Mouse (Mus musculus) heart, embryonic 10.5 days (tissue): ENCODE measurements around the gene Itih1. TPM values are rescaled to one million over a fixed set of nuclear protein-coding genes. Genes with fewer than 3 reads are reported as not detected.

Experiments used
- DNase-seq: peaks from one replicate; pipeline ENCODE4 v3.0.0-alpha.2; 2017; ENCODE audit warnings: low spot score
- H3K27ac ChIP-seq: fragments of 300-500 bp; sonication (generic); 2 replicates; pipeline ENCODE4 v1.5.1; 2016; ENCODE audit warnings: mild to moderate bottlenecking
- H3K27me3 ChIP-seq: fragments of 300-500 bp; sonication (generic); 2 replicates; pipeline ENCODE4 v1.6.1; 2016; ENCODE audit warnings: mild to moderate bottlenecking; ENCODE audit not compliant: poor library complexity, insufficient read depth, severe bottlenecking
- H3K36me3 ChIP-seq: fragments of 300-500 bp; sonication (generic); 2 replicates; pipeline ENCODE4 v1.6.1; 2016; ENCODE audit warnings: mild to moderate bottlenecking, moderate library complexity
- H3K4me1 ChIP-seq: fragments of 300-500 bp; sonication (generic); 2 replicates; pipeline ENCODE4 v1.6.1; 2016; ENCODE audit warnings: mild to moderate bottlenecking
- H3K4me3 ChIP-seq: fragments of 300-500 bp; sonication (generic); 2 replicates; pipeline ENCODE4 v1.5.1; 2016; ENCODE audit warnings: mild to moderate bottlenecking, moderate library complexity
- H3K9me3 ChIP-seq: fragments of 300-500 bp; sonication (generic); 2 replicates; pipeline ENCODE4 v1.6.1; 2016; ENCODE audit warnings: mild to moderate bottlenecking, moderate library complexity
- WGBS: fragments of 180-500 bp; shearing (Covaris S2); methylation state at CpG from one replicate; pipeline ENCODE4 v1.1.7; 2016; 5-methylcytosine and 5-hydroxymethylcytosine counted together
- polyA plus RNA-seq: library from polyadenylated mRNA; unstranded; fragments of >200 nt; fragmentation: Nextera tagmentation; extraction: Ambion mirVana; gene quantifications from 2 replicates; pipeline ENCODE4 v1.2.1, GENCODE M21; 2016

Gene Itih1
- polyA plus RNA-seq, 1 experiment from 2014 or later, result 2.1 TPM

DNA sequence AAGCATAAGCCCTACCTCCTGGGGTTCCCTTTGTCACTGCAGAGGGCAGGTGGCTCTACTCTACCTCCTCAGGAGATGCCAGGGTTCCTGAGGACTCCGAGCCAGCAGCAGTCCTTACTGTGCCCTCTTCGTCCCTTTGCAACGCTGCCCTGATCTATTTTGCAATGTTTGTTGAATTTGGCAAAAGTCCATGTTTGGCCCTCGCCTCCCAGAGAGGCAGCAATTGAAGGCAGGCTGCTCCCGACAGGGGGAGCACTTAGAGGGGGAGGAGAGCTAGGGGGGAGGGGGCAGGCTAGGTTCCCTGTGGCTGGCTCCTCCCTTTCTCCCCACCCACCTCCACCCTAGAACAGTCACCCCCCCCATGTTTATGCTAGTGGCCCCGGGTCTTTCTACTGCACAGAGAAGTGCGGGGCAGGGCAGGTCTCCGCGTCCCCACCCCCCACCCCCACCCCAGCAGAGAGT lies 54.8 kb downstream of the Itih1 start:
- WGBS, result 10% methylated on average over 8 of the region's 9 CpGs
- H3K27ac ChIP-seq, result peak overlapping the region; percentile 69; the same call in 1 of the 2 replicates

DNA sequence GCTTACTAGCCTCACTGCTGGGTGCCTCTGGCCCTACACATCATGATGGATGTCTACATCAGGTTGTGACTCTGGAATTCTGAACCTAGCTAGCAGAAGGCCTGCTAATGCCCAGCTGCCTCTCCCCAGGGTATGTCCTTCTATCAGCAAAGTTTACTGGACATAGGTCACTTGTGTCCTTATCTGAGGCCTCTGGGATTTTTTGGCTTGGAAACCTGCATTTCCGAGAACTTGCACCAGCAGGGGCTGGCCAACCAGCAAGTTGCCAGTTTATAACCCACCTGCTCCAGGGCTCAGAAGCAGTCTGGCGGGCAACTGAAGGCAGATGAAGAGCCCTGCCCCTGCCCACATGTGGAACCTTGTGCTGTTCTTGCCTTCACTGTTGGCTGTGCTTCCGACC lies 56.9 kb downstream of the Itih1 start, which contains the start of gene Itih4:
Gene Itih4, plus strand, starts transcription at position 273 of the 400 bp plus-strand sequence.
- Histone ChIP-seq H3K36me3 (no peaks in the 10 kb centered on the region), H3K27me3 (peaks cover 10% of the 10 kb centered on the region; the same call in 1 of the 2 replicates), H3K4me1 (peaks cover 15% of the 10 kb centered on the region), H3K4me3 (no peak within 1 kb of the TSS), H3K9me3 (no peaks in the 10 kb centered on the region), H3K27ac (no peak within 1 kb of the TSS)
- 68% methylated on average over 3 of the region's 3 CpGs for WGBS
- no peak for DNase-seq

More for the DNA sequence above, 54.8 kb downstream of the Itih1 start:
- no peak for DNase-seq
- H3K27me3 ChIP-seq, result peaks cover 16% of the 10 kb centered on the region; the same call in 1 of the 2 replicates
- no peaks in the 10 kb centered on the region for H3K36me3 ChIP-seq
- no peaks in the 10 kb centered on the region for H3K9me3 ChIP-seq
- H3K4me3 ChIP-seq, result no peak overlapping the region
- H3K4me1 ChIP-seq, result peaks cover 9% of the 10 kb centered on the region

DNA sequence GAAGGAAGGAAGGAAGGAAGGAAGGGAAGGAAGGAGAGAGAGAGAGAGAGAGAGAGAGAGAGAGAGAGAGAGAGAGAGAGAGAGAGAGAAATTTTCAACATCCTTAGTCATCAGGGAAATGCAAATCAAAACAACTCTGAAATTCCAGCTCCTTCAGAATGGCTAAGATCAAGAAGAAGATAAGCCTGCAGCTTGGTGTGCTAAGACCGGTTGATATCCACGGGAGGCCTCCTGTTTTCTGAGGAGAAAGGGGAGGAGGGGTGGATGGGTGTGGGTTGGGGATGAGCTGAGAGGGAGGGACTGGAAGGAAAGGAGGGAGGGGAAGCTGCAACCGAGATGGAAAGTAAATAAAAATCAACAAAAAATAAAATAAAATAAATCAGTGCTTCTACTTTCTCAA lies 57.8 kb downstream of the Itih1 start:
- Histone ChIP-seq H3K4me3 (no peak overlapping the region), H3K9me3 (no peaks in the 10 kb centered on the region), H3K36me3 (0 out of 2 replicates have a peak, but pooled peaks cover 2% of the 10 kb centered on the region), H3K4me1 (peaks cover 19% of the 10 kb centered on the region), H3K27me3 (peaks cover 10% of the 10 kb centered on the region; the same call in 1 of the 2 replicates), H3K27ac (no peak overlapping the region)
- DNase-seq, result no peak
- WGBS, result 11% methylated on average over 3 of the region's 3 CpGs

DNA sequence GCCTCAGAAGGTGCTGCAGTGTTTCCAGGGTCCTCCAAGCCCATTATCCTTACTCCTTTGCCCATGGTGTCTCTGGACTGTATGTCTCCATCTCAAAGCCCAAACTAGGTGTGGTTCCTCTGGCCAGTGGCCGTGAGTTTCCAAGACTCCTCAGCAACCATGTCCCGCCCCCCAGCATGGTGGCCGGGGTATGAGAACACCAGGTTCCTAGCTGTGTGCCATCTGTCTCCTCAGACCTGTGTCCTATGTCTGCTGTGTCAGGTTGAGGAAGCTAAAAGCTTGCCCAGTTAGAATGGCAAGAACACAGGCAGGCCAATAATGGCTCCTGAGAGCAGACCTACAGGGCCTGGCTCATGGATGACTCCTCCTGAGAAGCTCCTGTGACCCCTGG lies 61.4 kb downstream of the Itih1 start:
- DNase-seq, result no peak
- no peaks in the 10 kb centered on the region for H3K9me3 ChIP-seq
- no peak overlapping the region for H3K4me3 ChIP-seq
- no peak overlapping the region for H3K27ac ChIP-seq
- WGBS, result 82% methylated on average over 3 of the region's 3 CpGs
- H3K36me3 ChIP-seq, result 0 out of 2 replicates have a peak, but pooled peaks cover 2% of the 10 kb centered on the region
- H3K4me1 ChIP-seq, result peaks cover 28% of the 10 kb centered on the region
- H3K27me3 ChIP-seq, result no peaks in the 10 kb centered on the region

DNA sequence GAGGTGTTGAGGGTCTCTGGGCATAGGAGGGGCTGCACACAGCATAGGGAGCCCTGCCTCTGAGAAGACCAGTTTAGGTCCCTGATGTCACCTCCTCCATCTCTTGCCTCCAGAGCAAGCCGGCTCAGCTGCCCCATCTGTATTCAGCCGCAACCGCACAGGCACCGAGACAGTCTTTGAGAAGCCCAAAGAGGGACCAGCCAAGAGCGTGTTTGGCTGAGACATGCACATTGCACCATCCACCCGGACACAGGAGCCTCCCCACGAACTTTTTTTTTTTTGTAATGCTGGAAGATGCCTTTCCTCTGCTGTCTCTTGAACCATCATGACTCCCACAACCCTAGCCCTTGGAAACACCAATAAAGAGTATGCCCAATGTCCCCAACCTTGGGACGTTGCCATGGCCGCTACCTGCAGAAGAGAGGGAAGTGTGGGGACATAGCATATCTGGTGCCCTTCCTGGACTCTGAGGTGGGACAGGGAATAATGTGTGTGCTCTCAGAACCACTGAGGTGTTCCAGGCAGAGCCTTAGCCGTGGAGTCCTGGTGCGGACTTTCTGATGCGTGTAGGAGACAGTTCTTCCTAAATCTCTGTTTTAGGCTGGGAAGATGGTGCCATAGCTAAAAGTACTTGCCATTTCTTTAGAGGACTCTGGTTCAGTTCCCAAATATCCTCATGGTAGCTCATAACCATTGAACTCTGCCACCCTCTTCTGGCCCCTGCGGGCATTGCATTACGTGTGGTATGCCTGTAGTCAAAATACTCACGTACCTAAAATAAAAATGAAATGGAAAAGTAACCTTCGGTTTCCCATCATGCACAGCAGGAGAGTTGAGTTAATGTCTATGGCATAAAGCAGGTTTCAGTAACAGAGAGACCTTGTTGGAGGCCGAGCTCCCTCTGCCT lies 62.0 kb downstream of the Itih1 start:
- Histone ChIP-seq H3K27ac (no peak overlapping the region), H3K9me3 (no peaks in the 10 kb centered on the region), H3K4me1 (peaks cover 33% of the 10 kb centered on the region), H3K36me3 (0 out of 2 replicates have a peak, but pooled peaks cover 6% of the 10 kb centered on the region), H3K4me3 (no peak overlapping the region), H3K27me3 (no peaks in the 10 kb centered on the region)
- no peak for DNase-seq
- 76% methylated on average over 17 of the region's 17 CpGs for WGBS

DNA sequence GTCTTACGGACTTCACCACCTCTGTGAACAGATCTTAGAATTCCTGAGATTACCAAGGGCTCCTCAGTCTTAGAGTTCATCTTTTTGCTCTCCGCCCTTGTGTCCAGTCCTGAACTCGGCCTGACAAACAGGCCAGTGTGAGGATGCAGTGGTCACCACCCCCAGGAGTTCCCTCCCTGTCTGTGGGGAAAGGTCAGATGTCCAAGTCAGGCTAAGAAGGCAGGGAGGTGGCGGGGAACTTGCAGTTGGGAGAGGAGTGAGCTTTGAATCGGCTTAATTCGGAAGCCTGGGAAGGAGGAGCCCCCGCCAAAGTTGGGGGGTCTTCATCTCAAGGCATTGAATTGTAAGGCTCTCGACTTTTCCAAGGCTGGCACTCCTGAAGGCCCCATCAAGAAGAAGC lies 62.8 kb downstream of the Itih1 start:
- Histone ChIP-seq H3K36me3 (0 out of 2 replicates have a peak, but pooled peaks cover 10% of the 10 kb centered on the region), H3K4me3 (no peak overlapping the region), H3K27me3 (no peaks in the 10 kb centered on the region), H3K9me3 (no peaks in the 10 kb centered on the region), H3K27ac (peak overlapping the region; percentile 75; the same call in 1 of the 2 replicates), H3K4me1 (peaks cover 41% of the 10 kb centered on the region)
- whole genome bisulfite sequencing, result 69% methylated on average over 8 of the region's 8 CpGs
- DNase-seq, result no peak

DNA sequence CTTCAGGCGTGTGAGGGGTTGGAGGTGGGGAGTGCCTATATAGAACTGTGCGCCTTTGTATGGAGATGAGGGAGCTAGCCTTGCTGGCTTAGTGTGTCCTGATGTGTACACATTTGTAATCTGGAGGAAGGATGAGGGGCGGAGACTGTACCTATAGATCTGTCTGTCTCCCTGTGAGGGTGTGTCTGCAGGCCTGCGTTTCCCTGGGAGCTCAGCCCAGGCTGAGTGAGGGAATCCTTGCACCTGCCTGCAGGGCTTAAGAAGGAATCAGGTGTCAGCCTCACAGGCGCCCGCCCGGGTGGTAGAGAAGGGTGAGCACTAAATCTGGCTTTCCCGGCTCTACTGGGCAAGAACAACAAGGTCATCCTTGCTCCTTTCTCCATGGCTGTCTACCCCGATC lies 63.3 kb downstream of the Itih1 start:
- peak overlapping the region; percentile 75; the same call in 1 of the 2 replicates for H3K27ac ChIP-seq
- peaks cover 44% of the 10 kb centered on the region for H3K4me1 ChIP-seq
- H3K27me3 ChIP-seq, result no peaks in the 10 kb centered on the region
- 62% methylated on average over 9 of the region's 9 CpGs for WGBS
- H3K9me3 ChIP-seq, result no peaks in the 10 kb centered on the region
- no peak overlapping the region for H3K4me3 ChIP-seq
- no peak for DNase-seq
- 0 out of 2 replicates have a peak, but pooled peaks cover 13% of the 10 kb centered on the region for H3K36me3 ChIP-seq

Other genes with a start within 250 kb of the Itih1 start
- gene Sfmbt1, start 228.4 kb downstream of the Itih1 start, polyA plus RNA-seq, result 11.0 and 13.0 TPM in 2 replicates
- 18.3 and 25.1 TPM in 2 replicates for gene Tmem110, start 117.7 kb downstream of the Itih1 start, polyA plus RNA-seq
- 0.90 and 0.99 TPM in 2 replicates for gene Mustn1, start 64.1 kb downstream of the Itih1 start, polyA plus RNA-seq
- 0.40 TPM in 1 of 2 replicates, not detected in the other for gene Itih4, start 56.8 kb downstream of the Itih1 start, polyA plus RNA-seq
- gene Itih3, start 19.5 kb downstream of the Itih1 start, polyA plus RNA-seq, result 0.64 and 5.0 TPM in 2 replicates
- gene Nek4, start 8.1 kb upstream of the Itih1 start, polyA plus RNA-seq, result 7.3 and 13.4 TPM in 2 replicates
- gene Glt8d1, start 58.1 kb upstream of the Itih1 start, polyA plus RNA-seq, result 41.2 and 46.7 TPM in 2 replicates
- 290 and 338 TPM in 2 replicates for gene Spcs1, start 58.4 kb upstream of the Itih1 start, polyA plus RNA-seq
- gene Pbrm1, start 75.8 kb upstream of the Itih1 start, polyA plus RNA-seq, result 121 and 132 TPM in 2 replicates
- gene Gnl3, start 75.9 kb upstream of the Itih1 start, polyA plus RNA-seq, result 85.5 and 133 TPM in 2 replicates
- 66.2 and 73.3 TPM in 2 replicates for gene Smim4, start 185.7 kb upstream of the Itih1 start, polyA plus RNA-seq
- 422 and 507 TPM in 2 replicates for gene Nt5dc2, start 187.8 kb upstream of the Itih1 start, polyA plus RNA-seq
- 28.9 and 30.2 TPM in 2 replicates for gene Stab1, start 225.4 kb upstream of the Itih1 start, polyA plus RNA-seq